Mouse (Mus musculus) cerebellum, adult 2 months (tissue): ENCODE measurements around the gene Foxn1. TPM values are rescaled to one million over a fixed set of nuclear protein-coding genes. Genes with fewer than 3 reads are reported as not detected.
A peak's percentile ranks its signal among the peaks of the same experiment; 100 is the strongest.

Experiments
- DNase-seq, 2 experiments: peaks; one replicate each; pipeline ENCODE4 v3.0.0; 2021
- H3K27ac ChIP-seq: fragments of 200-500 bp; 2 replicates; pipeline ENCODE4 v1.5.1; 2012; ENCODE audit warnings: low read length, control low read depth, inconsistent platforms; ENCODE audit not compliant: insufficient read depth
- H3K27me3 ChIP-seq: fragments of 200-500 bp; 2 replicates; pipeline ENCODE4 v1.6.1; 2012; ENCODE audit warnings: inconsistent platforms, mild to moderate bottlenecking, low read length, moderate library complexity; ENCODE audit not compliant: control insufficient read depth, insufficient read depth
- H3K4me1 ChIP-seq: fragments of 200-500 bp; 2 replicates; pipeline ENCODE4 v1.6.1; 2011; ENCODE audit warnings: low read length; ENCODE audit not compliant: control insufficient read depth, insufficient read depth
- H3K4me3 ChIP-seq: fragments of 200-500 bp; replicated peaks from 2 replicates; pipeline ENCODE3; 2011; ENCODE audit warnings: mild to moderate bottlenecking, low read depth, low read length, control low read depth; ENCODE audit not compliant: insufficient read depth
- CTCF ChIP-seq: fragments of 200-500 bp; IDR thresholded peaks from 2 replicates; pipeline ENCODE4 v1.5.1; 2011; ENCODE audit warnings: low read depth, mild to moderate bottlenecking, control low read depth, low read length, moderate library complexity, borderline replicate concordance; ENCODE audit not compliant: insufficient read depth
- POLR2A ChIP-seq: fragments of 200-500 bp; IDR thresholded peaks from 2 replicates; pipeline ENCODE4 v1.6.1; 2011; ENCODE audit warnings: low read length, control low read depth, borderline replicate concordance; ENCODE audit not compliant: insufficient read depth
- WGBS: fragments of 180-500 bp; shearing (Covaris S2); methylation state at CpG from one replicate; pipeline ENCODE4 v1.1.7; 2018; 5-methylcytosine and 5-hydroxymethylcytosine counted together
- polyA plus RNA-seq: library from polyadenylated mRNA; depleted of rRNA; stranded (reverse); fragments of >200 nt; gene quantifications from 2 replicates; pipeline ENCODE4 v1.2.3, GENCODE M21; 2012; rRNA removed

Foxn1 gene
- not detected in 2 replicates for polyA plus RNA-seq

DNA sequence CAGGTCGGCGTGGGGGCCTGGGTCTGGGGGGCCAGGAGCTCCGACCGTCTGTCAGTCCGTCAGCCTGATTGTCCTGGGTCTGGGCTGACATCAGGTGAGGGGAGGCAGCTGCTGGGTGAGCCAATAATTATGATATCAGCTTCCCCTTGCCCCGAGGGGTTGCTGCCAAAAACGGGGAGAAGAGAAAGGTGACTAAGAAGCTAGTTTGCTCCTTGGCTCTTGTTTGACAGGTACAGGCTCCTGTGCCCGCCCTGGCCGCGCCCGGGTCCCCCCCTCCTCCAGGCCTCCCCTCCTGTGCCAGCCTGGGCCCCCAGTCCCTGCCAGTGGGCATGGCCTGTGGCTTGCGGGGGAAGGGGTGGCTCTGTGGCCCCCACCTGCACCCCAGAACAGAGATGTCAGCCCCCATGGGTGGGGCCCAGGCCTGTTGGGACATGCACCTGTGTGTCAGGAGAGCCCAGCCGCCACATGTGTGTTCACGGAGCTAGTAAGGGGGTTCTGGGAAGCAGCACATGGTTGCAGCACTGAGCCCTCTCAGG, at the start of gene Foxn1:
TSS of gene Foxn1 (minus strand) at position 51 of the 536 bp plus-strand sequence.
- Histone ChIP-seq H3K4me3 (no peak within 1 kb of the TSS), H3K4me1 (no peaks in the 10 kb centered on the region), H3K27me3 (no peaks in the 10 kb centered on the region), H3K27ac (no peak within 1 kb of the TSS)
- 81% methylated on average over 14 of the region's 14 CpGs for WGBS
- TF ChIP-seq CTCF (no peak), POLR2A (no peak)
- DNase-seq, result no peak

- no peaks in the 10 kb centered on the region for H3K27me3 ChIP-seq
- no peak overlapping the region for H3K4me3 ChIP-seq
- 17% methylated on average over 19 of the region's 19 CpGs for WGBS
- H3K27ac ChIP-seq, result no peak overlapping the region
- no peak for DNase-seq
- H3K4me1 ChIP-seq, result 0 out of 2 replicates have a peak, but pooled peaks cover 3% of the 10 kb centered on the region
- no peak for TF ChIP-seq POLR2A
- peak; percentile 33; the same call in 1 of the 2 replicates for TF ChIP-seq CTCF
Measured at GRCm38 (mm10) chr11:78435776-78436349, 49.5 kb upstream of the Foxn1 start.

DNA sequence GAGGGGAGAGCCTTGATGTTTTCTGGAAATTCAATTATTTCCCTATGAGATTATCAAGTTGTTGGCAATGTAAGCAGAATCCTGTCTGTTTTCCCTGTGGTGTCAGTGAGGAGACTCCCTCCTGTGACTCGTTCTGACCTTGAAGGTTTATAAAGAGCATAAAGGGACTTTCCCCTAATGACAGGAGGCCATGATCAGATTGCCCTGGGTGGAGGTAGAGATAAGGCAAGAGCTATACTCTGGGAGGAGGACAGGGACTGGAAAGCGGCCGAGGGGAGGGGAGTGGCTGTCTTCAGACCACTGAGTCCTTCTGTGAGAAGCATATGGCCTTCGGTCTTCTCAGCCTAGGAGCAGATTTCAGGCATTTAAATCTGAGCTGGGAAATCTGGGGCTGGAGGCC, 47.7 kb upstream of the Foxn1 start:
- WGBS, result 72% methylated on average over 4 of the region's 4 CpGs
- Histone ChIP-seq H3K4me3 (no peak overlapping the region), H3K27me3 (no peaks in the 10 kb centered on the region), H3K27ac (no peak overlapping the region), H3K4me1 (0 out of 2 replicates have a peak, but pooled peaks cover 3% of the 10 kb centered on the region)
- no peak for DNase-seq
- TF ChIP-seq POLR2A (no peak), CTCF (no peak)

GRCm38 (mm10) chr11:78431176-78431575, 44.8 kb upstream of the Foxn1 start:
- H3K4me1 ChIP-seq, result 0 out of 2 replicates have a peak, but pooled peaks cover 3% of the 10 kb centered on the region
- 18% methylated on average over 10 of the region's 10 CpGs for WGBS
- H3K27ac ChIP-seq, result no peak overlapping the region
- peak in 1 of 2 experiments; percentile 22 for DNase-seq
- H3K27me3 ChIP-seq, result no peaks in the 10 kb centered on the region
- TF ChIP-seq CTCF, result no peak
- TF ChIP-seq POLR2A, result no peak
- no peak overlapping the region for H3K4me3 ChIP-seq

- WGBS, result 81% methylated on average over 11 of the region's 11 CpGs
- Histone ChIP-seq H3K27ac (no peak overlapping the region), H3K4me1 (0 out of 2 replicates have a peak, but pooled peaks cover 3% of the 10 kb centered on the region), H3K4me3 (no peak overlapping the region), H3K27me3 (no peaks in the 10 kb centered on the region)
- TF ChIP-seq CTCF (no peak), POLR2A (no peak)
- DNase-seq, result no peak
Measured at GRCm38 (mm10) chr11:78430195-78430878, 44.0 kb upstream of the Foxn1 start.

DNA sequence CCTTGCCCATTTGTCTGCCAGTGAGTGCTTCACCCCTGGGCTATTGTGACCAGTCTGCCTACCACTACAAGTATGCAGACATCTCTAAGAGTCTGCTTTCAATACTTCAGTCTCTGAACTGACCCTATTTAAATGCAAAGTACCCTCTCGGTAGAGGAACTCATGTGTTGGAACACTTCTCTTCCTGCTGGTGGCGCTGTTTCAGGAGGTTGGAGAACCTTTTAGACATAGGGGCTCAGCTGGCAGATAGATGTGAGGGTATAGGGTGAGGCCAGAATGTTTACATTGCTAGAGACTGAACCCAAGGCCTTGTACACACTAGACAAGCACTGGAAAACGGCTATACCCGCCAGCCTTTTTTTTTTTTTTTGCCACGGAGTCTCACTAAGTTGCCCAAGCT, 42.0 kb upstream of the Foxn1 start:
- Histone ChIP-seq H3K27me3 (no peaks in the 10 kb centered on the region), H3K4me3 (no peak overlapping the region), H3K4me1 (peaks cover 9% of the 10 kb centered on the region), H3K27ac (no peak overlapping the region)
- WGBS, result 82% methylated on average over 5 of the region's 5 CpGs
- TF ChIP-seq CTCF (no peak), POLR2A (no peak)
- DNase-seq, result no peak

GRCm38 (mm10) chr11:78427655-78428054, 41.3 kb upstream of the Foxn1 start:
- Histone ChIP-seq H3K27me3 (no peaks in the 10 kb centered on the region), H3K4me1 (peaks cover 9% of the 10 kb centered on the region), H3K4me3 (no peak overlapping the region), H3K27ac (no peak overlapping the region)
- WGBS, result 98% methylated on average over 6 of the region's 6 CpGs
- TF ChIP-seq CTCF (no peak), POLR2A (no peak)
- DNase-seq, result no peak

DNA sequence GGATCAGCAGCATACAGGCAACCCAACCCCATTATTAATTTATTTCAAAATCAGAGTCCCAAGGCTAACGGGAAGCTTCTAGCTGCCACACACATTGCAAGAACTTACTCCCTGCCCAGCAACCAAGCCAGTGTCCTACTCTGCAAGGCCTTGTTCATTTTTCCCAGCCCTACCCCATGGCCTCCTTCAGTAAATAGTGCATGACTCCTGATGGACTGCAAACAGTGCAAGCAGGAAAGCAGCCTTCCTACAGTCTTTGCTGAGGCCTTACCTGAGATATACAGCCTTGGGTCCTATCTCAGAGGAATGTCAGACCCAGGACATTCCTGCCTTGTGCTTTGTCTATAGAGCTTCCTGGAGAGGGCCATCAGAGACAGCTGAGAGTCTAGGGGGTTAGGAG, 39.2 kb upstream of the Foxn1 start:
- WGBS, result 93% methylated on average over 1 of the region's 1 CpGs
- Histone ChIP-seq H3K27me3 (no peaks in the 10 kb centered on the region), H3K4me3 (no peak overlapping the region), H3K4me1 (peaks cover 6% of the 10 kb centered on the region), H3K27ac (no peak overlapping the region)
- no peak for DNase-seq
- TF ChIP-seq POLR2A, result no peak
- no peak for TF ChIP-seq CTCF
